Mouse (Mus musculus) fat pad, adult 2 months (tissue): Measurements from ENCODE around the gene Pikfyve.

ENCODE experiments used
- DNase-seq: peaks from one replicate; pipeline ENCODE4 v3.0.0-alpha.2; 2011; ENCODE audit warnings: low read depth, low spot score; ENCODE audit errors: extremely low read depth

The Pikfyve gene

DNA sequence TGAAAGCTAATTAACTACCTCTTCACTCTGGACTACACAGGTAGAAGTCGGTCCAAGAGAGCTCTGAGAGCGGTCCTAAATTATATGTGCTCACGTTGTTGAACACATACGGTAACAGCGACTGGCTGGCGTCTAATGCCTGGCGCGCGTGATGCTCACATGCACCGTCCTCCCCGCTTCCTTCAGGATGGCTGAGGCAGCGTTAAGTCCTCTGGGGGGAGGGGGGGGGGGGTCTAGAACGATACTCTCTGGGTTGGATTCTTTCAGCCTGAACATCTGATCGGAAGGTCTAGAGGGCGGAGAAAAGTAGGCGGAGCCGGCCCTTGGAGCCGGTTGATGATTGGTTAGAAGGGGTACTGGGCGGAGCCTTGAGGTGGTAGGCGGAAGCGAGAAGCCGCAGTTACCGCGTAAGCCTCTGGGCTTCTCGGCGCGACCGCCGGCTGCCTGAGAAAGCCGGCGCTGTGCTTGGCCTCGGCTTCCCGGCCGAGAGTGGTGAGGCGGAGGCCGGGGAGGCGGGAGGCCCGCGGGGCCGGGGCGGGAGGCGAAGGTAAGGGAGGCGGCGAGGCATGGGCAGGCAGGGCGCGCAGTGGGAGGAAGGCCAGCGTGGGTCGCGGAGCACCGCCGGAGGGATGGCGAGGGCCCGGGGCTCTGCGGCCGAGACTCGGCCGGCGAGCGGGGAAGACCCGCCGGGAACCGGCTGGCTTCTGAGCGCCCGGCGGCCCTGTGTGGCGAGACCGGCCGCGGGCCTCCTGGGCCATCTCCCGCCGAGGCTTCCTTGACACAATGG, at the start of gene Pikfyve, which contains the start of gene Idh1:
Pikfyve (plus strand) TSS at position 397 of the 787 bp plus-strand sequence.
Idh1 (minus strand) TSS at position 214 of the 787 bp plus-strand sequence.
- DNase-seq: no peak

DNA sequence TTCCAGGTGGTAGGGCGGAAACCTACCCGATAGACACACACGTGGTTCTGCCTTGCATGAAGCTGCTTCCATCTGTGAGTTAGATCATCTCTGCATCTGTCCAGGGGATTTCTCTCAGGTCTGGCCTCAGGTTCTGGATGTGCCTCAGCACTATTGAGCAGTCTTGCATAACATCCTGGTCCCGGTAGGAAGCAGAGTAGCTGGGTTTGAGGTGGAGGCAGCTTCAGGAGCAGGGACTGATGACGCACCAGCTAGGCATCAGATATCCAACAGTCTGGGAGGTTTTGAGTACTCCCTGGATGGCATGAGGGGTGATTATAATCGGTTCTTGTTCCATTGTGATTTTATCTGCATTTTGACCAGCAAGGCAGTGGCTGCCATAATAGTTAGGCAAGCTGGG, 48.9 kb upstream of the Pikfyve start:
- DNase-seq: no peak

DNA sequence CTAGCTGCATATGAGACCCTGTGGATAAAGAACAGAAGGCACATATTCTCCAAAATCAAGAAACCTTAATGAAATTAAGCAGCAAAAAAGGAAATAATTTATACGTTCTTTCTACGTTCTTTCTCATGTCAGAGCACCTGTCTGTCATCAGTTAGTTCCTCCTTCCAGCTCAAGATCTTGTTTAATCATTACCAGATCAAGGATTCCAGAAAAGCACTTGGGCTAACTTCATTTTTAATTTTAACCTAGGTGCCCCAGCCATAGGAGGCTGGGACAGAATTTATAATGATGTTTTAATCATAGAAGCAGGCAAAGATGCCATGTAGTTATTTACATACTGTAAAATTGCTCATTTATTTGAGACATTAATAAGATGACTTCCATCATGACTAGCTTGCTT, 41.7 kb upstream of the Pikfyve start:
- DNase-seq: no peak

DNA sequence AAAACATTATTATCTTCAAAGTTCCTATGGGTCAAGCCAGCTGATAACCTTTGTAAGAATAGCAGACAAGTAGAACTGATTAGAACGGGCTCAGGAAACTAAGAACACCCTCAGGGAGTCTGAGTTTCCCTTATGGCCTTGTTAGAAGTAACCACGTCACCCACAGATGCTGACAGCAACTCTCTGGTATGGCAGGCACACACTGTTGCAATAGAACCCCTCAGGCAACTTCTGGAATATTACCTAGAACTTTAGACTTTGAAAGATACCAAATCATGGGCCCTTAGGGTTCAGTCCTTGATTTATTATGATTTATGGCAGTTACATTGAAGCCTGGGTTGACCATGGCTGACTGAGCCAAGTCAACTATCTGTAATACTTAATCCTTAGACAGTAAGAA, 39.9 kb upstream of the Pikfyve start:
- no peak for DNase-seq

DNA sequence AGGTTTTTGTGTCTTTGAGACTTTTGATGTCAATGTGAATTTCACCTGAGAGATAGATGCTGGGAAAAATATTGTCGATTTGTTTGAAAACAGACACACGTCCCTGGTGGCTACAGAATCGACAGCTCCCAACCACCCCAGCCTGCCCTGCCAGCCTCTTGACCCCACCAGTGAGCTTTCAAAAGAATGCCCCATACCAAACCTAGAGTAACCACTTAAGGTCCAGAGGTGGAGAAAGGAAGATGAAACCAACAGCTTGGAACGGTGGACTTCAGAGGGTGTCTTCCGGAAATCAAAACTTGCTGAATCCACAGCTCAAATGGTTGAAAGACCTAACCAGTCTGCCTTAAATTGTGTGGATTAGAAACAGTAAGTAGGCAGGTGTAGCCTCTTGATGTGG, 39.2 kb upstream of the Pikfyve start:
- DNase-seq: no peak

DNA sequence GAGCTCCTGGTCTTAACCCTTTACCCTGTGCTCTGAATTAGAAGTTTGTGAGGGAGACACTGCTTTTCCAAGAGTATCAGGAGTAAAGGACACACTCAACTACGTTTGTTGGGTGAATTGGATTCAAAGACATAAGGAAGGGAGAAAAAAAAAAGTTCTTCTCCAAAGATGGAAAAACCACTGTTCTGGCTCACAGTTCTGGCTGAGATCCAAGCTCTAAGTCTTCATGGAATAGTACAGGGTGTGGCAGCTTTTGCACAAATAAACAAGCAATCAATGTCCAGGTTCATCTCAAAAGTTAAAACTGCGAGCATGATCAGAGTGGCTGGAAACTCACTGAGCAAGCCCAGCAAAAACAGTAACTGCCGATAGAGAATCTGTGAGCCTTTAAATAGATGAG, 38.5 kb upstream of the Pikfyve start:
- no peak for DNase-seq

DNA sequence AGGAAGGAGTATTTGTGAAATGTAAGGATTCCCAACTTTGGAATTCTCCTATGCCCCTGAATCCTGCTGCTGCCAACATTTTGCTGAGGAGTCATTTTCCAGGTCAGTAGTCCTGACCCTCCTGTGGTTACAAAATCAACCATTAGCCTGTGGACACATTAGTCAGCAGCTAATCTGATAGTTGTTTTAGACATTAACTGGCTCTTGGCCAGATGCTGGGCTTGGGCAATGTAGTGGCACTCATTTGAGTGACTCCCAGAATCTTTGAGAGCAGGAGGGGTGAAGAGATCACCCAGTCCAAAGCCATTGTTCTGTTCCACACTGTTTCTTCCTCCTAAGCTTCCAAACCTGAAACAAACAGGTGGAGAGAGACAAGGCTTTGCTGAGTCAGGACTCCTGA, 31.7 kb upstream of the Pikfyve start:
- no peak for DNase-seq

DNA sequence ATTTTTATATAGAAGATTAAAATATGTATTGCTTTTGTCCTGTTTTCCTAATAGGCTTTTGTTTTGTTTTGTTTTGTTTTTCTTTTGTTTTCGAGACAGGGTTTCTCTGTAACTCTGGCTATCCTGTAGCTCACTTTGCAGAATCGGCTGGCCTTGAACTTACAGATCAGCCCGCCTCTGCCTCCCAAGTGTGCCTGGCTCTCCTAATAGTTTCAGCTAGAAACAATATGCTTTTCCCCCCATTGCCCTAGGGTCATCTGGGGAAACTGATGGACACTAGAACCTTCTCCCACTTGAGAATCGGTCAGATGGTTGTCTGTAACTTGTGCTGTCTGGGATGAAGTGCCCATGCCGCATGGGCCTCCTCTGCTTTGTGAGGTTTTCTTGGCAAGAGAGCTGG, 30.4 kb upstream of the Pikfyve start:
- no peak for DNase-seq

DNA sequence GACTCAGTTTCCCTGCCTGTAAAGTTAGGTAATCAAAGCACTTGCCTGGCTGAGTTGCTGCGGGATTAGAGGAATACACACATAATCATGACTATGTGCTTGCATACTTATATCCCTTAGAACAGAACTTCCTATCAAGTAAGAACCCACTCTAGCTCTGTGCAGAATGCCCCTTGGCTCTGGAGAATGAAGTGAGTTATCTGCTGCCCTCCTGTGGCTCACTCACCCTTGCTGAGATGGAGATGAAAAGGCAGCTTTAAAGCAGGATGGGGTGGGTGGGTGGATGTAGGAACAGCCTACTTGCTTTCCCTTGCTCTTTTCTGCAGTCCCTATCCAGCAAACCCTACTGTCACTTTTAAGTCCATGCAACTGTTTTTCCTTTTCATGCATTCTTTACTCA, 24.3 kb upstream of the Pikfyve start:
- DNase-seq: no peak

DNA sequence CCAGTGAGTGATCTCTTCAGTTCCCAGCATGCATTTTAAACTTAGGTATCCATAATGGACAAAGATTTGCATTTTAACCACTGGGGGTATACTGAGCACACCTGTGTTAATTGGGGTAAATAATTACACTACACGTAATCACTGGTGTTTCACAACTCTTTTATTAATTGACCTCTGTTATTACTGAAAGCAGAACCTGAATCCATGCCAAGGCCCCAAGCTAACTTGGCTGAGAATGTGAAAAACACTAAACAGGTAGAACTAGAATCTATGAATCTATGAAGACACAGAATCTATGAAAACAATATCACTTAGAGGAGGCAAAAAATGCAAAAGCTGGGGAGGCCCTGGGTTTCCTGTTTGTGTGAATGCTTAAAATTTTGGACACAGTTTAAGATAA, 19.0 kb upstream of the Pikfyve start:
- no peak for DNase-seq

DNA sequence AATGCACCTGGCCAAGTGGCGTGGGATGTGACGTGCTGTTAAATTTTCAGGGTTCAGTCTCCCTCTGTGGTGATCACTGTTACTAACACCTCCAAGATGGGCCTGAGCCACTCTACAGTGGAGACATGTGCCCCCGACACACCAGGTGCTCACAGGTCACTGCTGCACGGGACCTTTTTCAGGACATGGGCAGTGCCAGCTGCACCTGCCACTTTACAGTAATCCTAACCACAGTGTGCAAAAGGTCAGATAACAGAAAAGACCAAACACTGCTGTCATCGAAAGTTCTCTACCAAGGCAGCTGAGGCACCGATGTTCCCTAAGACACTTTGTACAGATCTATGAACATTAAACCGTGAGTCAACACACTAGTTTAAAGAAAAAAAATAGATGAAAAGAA, 16.9 kb upstream of the Pikfyve start:
- no peak for DNase-seq

DNA sequence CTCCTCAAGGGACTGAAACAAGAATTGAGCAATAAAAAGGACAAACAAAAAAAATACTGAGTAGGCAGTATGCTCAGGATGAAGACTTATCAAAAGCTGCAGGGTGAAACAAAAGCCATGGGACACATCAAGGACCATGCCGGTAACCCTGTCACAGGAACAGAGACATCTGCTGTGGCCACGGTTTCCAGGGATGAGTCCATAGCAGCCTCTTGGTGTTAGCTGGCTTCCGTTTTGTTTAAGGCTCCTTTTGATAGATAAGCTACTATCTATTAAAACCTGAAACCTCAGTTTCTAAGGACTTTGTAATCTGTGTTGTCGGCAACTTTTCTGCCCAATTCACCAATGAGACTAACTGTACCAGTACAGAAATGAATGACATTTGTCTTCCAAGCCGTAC, 16.5 kb upstream of the Pikfyve start:
- DNase-seq: no peak

DNA sequence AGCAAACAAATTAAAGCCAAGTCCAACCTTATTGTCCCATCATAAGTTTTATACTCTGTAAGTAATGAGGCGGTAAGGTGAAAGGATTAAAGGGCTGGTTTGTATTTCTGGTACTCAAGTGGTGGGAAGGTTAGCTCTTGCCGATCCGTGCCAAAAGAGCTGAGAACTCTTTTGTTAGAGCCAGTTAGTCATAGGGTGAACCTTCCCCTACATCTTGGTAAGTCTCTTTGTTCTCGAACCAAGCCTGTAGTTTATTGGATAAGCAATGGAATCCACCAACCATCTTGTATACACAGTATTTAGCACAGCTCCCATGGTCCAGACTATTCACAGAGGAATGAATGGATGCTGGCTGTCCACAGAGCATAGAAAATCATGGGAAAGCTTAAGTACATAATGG, 14.9 kb upstream of the Pikfyve start:
- DNase-seq: no peak

DNA sequence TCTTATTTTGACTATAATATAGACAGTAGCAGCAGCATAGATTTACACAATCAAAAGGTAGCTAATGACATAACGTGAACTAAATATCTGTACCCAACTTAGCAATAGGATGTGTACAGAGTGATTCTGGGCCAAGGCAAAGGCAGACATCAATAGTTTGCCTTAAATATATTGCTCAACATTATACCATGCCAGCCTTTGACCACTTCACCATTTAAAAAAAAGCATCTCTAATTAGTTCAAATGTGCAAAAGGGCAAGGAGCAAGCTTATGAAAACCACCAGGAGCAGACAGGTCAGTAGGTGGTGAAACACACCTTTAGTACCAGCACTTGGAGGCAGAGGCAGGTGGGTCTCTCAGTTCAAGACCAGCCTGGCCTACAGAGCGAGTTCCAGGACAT, 12.8 kb upstream of the Pikfyve start:
- DNase-seq: no peak

DNA sequence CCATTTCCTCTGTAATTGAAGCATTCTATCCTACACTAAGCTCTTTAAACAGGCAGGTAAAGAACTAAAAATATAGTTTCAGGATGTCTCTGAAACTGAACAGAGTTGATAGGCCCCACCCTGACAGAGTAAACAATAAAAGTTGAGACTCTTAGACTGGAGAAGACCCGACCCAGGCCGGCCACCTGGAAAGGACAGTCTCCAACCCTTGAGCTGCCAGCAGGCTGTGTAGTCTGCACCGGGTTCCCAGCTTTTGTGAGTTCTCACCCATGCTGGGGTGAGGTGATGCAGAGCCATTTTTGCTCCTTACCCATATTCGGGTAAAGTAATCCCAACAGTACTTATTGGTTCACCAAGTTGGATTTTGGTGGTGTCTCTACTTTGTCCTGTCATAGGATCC, 10.3 kb upstream of the Pikfyve start:
- no peak for DNase-seq

DNA sequence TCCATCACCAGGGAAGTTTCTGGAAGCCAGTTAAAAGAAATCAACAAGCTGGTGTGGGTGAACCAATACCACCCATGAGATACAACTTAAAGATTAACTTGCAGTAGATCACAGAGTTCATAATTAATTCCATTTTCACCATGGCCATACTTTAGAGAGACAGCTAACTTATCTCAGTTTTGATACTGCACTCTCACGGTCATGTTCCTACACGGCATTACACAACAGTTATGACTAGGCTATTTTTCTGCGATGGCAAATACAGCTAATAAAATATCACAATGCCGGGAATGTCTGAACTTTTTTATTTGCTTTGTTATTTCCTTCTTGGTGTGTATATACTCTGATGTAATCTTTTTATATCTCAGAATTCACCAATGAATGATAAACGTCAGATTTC, 9.6 kb upstream of the Pikfyve start:
- DNase-seq: no peak

DNA sequence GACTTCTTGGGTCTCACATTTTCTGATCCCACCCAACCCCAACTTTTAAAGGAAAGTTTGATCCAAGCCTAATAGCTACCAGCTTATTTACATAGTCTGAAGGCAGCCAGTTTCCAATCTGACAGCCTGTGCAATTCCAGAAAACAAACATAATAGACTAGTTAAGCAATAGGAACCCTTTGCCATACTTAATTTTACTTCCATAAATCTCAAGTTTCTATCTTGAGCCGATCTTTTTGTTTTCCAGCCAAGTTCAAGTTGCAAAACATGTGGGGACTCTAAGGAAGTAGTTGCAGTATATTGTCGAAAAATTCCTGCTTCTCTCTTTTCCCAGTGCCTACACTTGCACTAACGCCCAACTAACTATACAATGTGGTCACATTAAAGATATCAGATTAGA, 9.0 kb upstream of the Pikfyve start:
- DNase-seq: peak; percentile 95

DNA sequence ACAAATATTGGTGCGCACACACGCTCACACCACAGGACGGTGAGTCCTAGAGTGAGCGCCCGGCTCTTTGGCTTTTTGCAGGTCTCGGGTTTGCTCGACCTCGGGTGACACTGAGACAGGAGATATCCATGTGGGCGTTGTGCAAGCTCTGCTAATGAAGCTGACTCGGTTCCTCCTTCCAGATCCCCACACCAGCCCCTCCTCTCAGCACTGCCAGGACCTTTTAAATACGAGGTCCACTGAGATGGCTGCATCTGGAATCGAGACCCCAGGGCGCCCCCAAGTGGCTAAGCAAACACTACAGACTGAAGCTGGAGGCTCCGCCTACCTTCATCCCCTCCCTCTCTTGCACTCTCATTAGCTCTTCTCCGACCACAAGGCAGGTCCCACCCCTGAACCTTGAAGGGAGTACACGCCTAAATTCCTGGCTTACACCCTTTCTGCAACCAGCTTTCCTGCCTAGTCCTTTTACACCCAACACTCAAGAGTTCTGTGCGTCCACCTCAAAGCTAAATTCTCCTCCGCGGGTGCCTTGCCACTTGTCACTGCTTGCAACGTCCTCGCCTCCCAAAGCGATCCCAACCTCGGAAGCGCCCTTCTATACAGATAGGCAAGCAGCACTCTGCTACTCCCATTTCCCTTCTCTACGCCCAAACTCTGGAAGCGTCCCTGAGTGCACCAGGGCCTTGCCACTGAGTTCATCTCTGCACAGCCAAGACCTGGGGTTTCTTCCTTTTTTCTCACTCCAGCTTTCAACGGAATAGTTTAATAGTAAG, 8.2 kb upstream of the Pikfyve start:
- peak; percentile 91 for DNase-seq

DNA sequence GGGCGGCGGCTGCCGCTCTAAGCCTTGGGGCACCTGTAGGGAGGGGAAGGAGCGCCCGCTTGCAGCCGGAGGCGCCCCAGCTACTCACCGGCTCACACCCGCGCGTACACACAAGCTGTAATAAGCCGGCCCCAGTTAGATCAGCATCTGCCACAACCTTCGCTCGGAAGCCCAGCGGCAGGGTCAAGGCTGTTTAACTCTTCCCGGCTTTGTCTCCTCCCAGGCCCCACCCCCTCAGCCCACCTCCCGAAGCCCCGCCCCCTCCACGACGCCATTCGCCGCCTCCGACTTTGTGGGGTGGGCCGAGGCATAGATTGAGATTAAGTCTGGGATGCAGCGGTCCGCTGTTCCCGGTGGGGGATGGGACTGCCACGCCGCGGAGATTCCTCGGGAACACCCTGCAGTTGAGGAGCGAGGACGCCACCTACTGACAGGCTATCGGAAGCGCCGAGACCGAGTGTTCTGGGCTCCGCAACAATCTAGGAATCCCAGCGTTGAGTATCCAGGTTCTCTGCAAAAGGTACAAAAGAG, 7.5 kb upstream of the Pikfyve start:
- no peak for DNase-seq

DNA sequence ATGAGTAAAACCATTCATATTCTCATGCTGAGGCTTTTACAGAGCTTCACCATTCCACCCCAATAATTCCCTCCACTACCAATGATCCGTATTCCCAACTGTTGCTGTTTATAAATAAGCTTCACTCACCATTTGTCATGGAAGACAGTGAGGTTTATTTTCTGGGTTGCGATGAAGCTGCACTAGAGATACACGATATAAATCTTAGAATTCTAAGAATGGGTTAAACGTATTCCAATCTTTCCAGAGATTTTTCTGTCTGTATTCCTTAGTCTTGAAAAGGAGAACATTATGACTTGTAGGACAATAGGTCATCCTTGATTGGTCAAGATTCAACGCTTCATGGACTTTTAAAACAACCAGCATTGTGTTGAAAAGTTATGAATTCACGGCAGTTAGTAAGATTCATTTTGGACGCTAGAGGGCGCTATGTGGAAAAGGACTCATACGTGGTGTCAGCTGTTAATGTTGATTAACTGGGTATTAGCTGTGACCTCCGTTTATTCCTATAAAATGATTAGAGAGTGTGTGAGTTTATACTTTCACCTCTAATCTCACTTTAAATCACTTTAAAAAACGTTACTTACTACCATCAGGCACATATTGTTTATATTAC, 6.7 kb upstream of the Pikfyve start:
- no peak for DNase-seq

DNA sequence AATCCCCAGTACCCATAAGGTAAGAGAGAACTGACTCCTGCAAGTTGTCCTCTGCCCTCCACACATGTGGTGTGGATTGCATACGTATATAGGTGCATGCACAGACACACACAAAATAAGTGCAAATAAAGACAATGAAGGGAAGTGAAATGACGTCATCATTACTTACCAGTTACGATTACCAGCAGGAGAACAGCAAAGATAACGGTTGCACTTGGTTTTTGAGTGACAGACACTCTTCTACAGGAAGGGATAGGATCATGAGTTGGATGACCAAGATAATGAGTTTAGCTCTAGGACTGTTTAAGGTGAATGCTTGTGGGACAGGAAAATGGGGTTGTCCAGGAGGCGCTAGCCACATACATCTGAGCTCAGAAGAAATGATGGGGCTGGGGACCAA, 5.0 kb upstream of the Pikfyve start:
- no peak for DNase-seq

DNA sequence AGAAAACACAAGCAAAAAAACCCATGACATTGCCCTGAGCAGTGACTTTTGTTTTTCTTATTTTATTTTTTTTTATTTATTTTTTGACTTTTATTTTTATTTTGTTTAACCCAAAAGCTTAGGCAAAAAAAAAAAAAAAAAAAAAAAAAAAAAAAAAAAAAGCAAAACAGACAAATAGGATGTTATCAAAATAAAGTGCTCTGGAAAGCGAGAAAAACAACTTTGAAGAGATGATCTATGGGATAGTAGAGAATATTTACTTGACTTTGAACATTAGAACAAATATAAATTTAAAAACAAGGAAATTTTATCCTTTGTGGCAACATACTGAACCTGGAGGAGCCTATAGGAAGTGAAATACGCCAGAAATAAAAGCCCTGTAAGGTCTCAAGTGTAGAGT, 2.5 kb upstream of the Pikfyve start:
- DNase-seq: no peak
